Mouse (Mus musculus) intestine, embryonic 15.5 days (tissue): ENCODE results near the gene Dennd1a. TPM values are rescaled to one million over a fixed set of nuclear protein-coding genes. Genes with fewer than 3 reads are reported as not detected.

Experiments used
- ATAC-seq: fragments of 200-750 bp; cut with Nextera tagmentation; 2 replicates; pipeline ENCODE4 v1.8.0; 2017; ENCODE audit warnings: moderate TSS enrichment, moderate library complexity
- H3K27ac ChIP-seq: fragments of 300-500 bp; sonication (generic); 2 replicates; pipeline ENCODE4 v1.5.1; 2015; ENCODE audit warnings: mild to moderate bottlenecking, inconsistent platforms
- H3K27me3 ChIP-seq: fragments of 300-500 bp; sonication (generic); replicated peaks from 2 replicates; pipeline ENCODE4 v1.6.1; 2015; ENCODE audit warnings: inconsistent platforms
- H3K36me3 ChIP-seq: fragments of 300-500 bp; sonication (generic); 2 replicates; pipeline ENCODE4 v1.6.1; 2015; ENCODE audit warnings: inconsistent platforms
- H3K4me1 ChIP-seq: fragments of 300-500 bp; sonication (generic); replicated peaks from 2 replicates; pipeline ENCODE4 v1.6.1; 2015; ENCODE audit warnings: inconsistent platforms
- H3K4me2 ChIP-seq: fragments of 300-500 bp; sonication (generic); replicated peaks from 2 replicates; pipeline ENCODE4 v1.6.1; 2015; ENCODE audit warnings: mild to moderate bottlenecking, inconsistent platforms
- H3K4me3 ChIP-seq: fragments of 300-500 bp; sonication (generic); replicated peaks from 2 replicates; pipeline ENCODE4 v1.5.1; 2015; ENCODE audit warnings: inconsistent platforms
- H3K9ac ChIP-seq: fragments of 300-500 bp; sonication (generic); 2 replicates; pipeline ENCODE4 v1.6.1; 2015; ENCODE audit warnings: inconsistent platforms
- H3K9me3 ChIP-seq: fragments of 300-500 bp; sonication (generic); 2 replicates; pipeline ENCODE4 v1.6.1; 2016; ENCODE audit warnings: inconsistent platforms
- WGBS: fragments of 180-500 bp; shearing (Covaris S2); methylation state at CpG from one replicate; pipeline ENCODE4 v1.1.7; 2015; 5-methylcytosine and 5-hydroxymethylcytosine counted together
- polyA plus RNA-seq: library from polyadenylated mRNA; unstranded; fragments of >200 nt; fragmentation: Nextera tagmentation; extraction: Ambion mirVana; gene quantifications from 2 replicates; pipeline ENCODE4 v1.2.1, GENCODE M21; 2015

Gene Dennd1a
- polyA plus RNA-seq, 1 experiment from 2014 or later = 11.2 TPM

DNA sequence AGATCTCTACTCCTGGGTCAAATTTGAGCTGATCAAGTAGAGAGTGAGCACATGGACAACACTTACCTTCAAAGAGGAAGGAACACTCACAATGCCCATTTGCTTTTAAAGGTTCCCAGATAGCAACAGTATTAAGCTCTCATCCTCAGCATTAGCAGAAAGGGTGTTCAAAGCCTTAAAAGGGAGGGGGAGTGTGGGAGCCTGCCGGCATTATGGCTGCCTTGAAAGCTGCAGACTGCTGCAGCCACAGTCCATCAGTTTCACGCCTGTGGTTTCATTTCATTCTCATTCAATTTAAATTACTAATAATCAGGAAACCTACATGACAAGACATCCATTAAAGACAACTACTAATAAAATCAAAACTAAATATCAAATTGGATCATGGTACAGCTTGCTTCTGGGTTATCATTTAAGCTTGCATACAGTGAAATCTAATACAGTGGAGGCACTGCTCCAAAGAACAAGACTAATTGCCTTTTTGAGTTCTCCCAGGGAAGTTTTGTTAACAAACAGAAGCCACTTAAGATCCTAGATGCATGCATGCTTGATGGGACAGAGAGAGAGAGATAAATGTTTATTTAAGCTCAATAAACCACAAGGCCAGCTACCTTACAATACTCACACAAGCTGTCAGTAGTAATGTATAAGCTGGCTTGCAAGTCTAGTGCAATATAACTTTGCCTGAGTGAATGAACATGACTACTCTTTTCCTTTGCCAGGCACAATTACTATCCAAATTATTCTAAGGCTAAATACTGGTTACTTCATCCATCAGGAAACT, 192.6 kb downstream of the Dennd1a start:
- whole genome bisulfite sequencing = 37% methylated on average over 2 of the region's 2 CpGs
- H3K4me1 ChIP-seq = peaks cover 3% of the 10 kb centered on the region; the same call in 1 of the 2 replicates
- no peaks in the 10 kb centered on the region for H3K9me3 ChIP-seq

DNA sequence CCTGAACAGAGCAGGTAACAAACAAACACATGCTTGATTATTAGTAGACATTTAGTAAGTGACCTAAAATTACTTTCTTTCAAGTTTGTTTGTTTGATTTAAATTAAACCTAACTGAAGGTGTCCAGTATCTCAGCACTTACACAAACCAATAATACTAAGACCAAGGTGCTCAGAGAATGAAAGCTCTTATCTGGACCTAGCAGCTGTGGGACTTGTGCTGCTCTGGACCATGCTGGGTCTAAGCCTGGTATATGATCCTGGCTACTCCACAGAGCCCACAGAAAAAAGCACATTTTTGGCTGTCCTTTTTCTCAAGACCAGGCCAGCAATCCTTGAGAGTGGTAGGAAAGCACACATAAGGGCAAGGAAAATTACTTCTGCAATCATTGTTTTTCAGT, 193.2 kb downstream of the Dennd1a start:
- Histone ChIP-seq H3K4me3 (no peak overlapping the region), H3K4me1 (no peaks in the 10 kb centered on the region; the same call in 1 of the 2 replicates), H3K36me3 (no peaks in the 10 kb centered on the region), H3K9ac (no peak overlapping the region), H3K9me3 (no peaks in the 10 kb centered on the region), H3K4me2 (no peak overlapping the region), H3K27ac (no peak overlapping the region), H3K27me3 (no peaks in the 10 kb centered on the region)
- ATAC-seq = no peak

More for the DNA sequence above, 192.6 kb downstream of the Dennd1a start:
- H3K36me3 ChIP-seq = no peaks in the 10 kb centered on the region
- H3K9ac ChIP-seq = no peak overlapping the region
- no peak for ATAC-seq
- H3K27ac ChIP-seq = no peak overlapping the region
- H3K4me2 ChIP-seq = no peak overlapping the region
- no peak overlapping the region for H3K4me3 ChIP-seq
- H3K27me3 ChIP-seq = no peaks in the 10 kb centered on the region

DNA sequence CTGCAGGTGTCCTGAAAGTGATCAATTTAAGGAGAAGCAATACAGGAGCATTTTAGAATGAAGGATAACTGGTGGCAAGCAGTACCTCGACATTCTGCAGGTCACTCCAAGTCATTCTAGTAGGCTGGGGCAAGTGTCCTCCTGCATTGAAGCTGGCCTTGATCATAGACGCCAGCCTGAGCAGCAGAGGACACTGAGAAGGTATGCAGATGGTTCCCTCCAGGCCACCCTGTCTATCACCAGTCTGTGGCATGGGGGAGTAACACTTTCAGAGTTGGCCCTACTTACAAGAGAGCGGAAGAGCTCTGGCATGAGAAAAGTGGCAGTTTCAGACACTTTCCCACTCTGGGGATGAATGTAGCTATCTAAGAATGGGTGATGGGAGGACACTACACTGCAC, 193.9 kb downstream of the Dennd1a start:
- no peak overlapping the region for H3K27ac ChIP-seq
- 83% methylated on average over 3 of the region's 3 CpGs for WGBS
- no peak for ATAC-seq

DNA sequence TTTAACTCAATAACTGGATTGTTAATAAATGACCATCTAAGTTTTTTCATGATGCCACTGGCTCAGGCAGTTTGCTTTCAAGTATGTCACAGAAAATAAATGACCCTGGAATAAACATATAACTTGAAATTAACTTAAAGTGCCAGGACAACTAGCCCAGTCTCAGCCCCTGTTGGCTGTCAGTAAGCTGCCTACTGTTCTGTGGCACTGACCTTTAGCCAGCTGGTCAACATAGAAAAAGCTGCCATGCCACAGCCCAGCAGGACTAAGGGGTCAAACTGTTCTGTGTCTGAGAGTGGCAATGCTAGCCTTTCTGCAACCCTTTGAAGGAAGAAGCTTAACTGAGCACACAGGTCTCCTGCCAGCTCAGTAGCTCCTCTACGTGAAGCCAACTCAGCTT, 198.8 kb downstream of the Dennd1a start:
- Histone ChIP-seq H3K4me2 (no peak overlapping the region), H3K9me3 (no peaks in the 10 kb centered on the region), H3K4me3 (no peak overlapping the region), H3K9ac (no peak overlapping the region), H3K27ac (no peak overlapping the region), H3K27me3 (no peaks in the 10 kb centered on the region), H3K4me1 (no peaks in the 10 kb centered on the region), H3K36me3 (no peaks in the 10 kb centered on the region)
- ATAC-seq = no peak
- WGBS = 82% methylated on average over 1 of the region's 1 CpGs

More for the DNA sequence above, 193.9 kb downstream of the Dennd1a start:
- H3K27me3 ChIP-seq = no peaks in the 10 kb centered on the region
- H3K4me2 ChIP-seq = no peak overlapping the region
- H3K4me1 ChIP-seq = no peaks in the 10 kb centered on the region; the same call in 1 of the 2 replicates
- no peaks in the 10 kb centered on the region for H3K36me3 ChIP-seq
- no peaks in the 10 kb centered on the region for H3K9me3 ChIP-seq
- H3K9ac ChIP-seq = no peak overlapping the region
- no peak overlapping the region for H3K4me3 ChIP-seq

DNA sequence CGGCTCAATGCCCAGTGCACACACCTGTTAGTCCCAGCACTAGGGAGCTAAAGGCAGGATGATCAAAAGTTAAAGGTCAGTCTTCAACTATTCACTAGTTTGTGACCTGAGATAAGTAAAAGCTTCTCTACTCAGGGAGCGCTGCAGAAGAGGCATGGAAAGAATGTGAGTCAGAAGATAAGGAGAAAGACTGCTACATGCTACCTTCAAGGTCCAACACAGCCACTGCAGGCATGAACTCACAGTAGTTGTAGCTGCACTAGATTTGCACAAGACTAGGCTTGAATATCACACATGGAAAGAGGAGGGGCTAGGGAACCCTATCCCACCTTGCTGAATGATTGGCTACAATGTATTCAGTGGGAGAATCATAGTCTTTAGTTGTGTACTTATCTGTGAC, 202.1 kb downstream of the Dennd1a start:
- ATAC-seq = no peak
- H3K4me2 ChIP-seq = no peak overlapping the region
- H3K27me3 ChIP-seq = no peaks in the 10 kb centered on the region
- H3K36me3 ChIP-seq = no peaks in the 10 kb centered on the region
- H3K9me3 ChIP-seq = no peaks in the 10 kb centered on the region
- no peak overlapping the region for H3K9ac ChIP-seq
- H3K4me1 ChIP-seq = no peaks in the 10 kb centered on the region
- no peak overlapping the region for H3K27ac ChIP-seq
- H3K4me3 ChIP-seq = no peak overlapping the region
- WGBS = 63% methylated on average over 2 of the region's 2 CpGs

DNA sequence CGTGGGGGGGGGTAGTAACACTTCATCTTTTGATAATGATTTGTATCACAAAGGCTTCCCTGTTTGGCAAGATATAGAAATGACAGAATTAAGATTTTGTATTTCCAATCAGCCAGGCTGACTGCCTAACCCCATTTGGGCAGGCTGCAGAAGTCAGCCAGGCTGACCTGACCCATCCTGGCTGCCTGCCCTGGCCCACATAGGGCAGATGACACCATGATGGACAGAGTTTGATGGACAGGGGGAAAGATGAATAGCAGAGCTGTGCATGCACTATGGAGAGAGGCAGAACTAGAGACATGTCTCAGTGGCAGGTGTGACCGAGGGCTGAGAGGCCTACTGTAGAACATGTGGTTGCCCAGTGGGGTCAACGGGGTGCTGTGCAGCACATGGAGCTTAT, 203.9 kb downstream of the Dennd1a start:
- 91% methylated on average over 3 of the region's 3 CpGs for WGBS
- ATAC-seq = no peak
- H3K9me3 ChIP-seq = no peaks in the 10 kb centered on the region
- H3K4me2 ChIP-seq = no peak overlapping the region
- H3K4me1 ChIP-seq = no peaks in the 10 kb centered on the region
- no peak overlapping the region for H3K9ac ChIP-seq
- H3K4me3 ChIP-seq = no peak overlapping the region
- H3K27ac ChIP-seq = no peak overlapping the region
- no peaks in the 10 kb centered on the region for H3K27me3 ChIP-seq
- H3K36me3 ChIP-seq = no peaks in the 10 kb centered on the region

DNA sequence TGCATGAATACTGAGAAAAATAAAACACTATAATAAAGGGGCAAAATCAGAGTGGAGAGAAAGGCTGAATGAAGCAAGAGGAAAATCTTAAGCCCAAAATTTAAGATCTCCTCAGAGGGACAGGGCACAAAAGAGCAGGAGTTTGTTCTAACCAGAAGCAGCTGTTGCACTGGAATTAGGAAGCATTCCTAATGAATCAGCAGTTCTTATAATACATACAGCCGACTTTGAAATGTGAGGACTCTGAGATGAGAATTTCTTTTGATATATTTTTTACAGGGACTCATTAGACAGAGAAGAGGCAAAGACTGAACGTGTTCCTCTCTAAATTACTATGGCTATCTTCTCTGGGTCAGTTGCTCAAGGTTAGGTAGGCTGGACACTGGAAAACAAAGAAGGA, 212.7 kb downstream of the Dennd1a start:
- no peak overlapping the region for H3K27ac ChIP-seq
- WGBS = 36% methylated on average over 2 of the region's 2 CpGs
- H3K27me3 ChIP-seq = no peaks in the 10 kb centered on the region
- no peaks in the 10 kb centered on the region for H3K4me1 ChIP-seq
- H3K4me3 ChIP-seq = no peak overlapping the region
- H3K9me3 ChIP-seq = no peaks in the 10 kb centered on the region
- no peak for ATAC-seq
- H3K9ac ChIP-seq = no peak overlapping the region
- no peak overlapping the region for H3K4me2 ChIP-seq
- H3K36me3 ChIP-seq = no peaks in the 10 kb centered on the region

DNA sequence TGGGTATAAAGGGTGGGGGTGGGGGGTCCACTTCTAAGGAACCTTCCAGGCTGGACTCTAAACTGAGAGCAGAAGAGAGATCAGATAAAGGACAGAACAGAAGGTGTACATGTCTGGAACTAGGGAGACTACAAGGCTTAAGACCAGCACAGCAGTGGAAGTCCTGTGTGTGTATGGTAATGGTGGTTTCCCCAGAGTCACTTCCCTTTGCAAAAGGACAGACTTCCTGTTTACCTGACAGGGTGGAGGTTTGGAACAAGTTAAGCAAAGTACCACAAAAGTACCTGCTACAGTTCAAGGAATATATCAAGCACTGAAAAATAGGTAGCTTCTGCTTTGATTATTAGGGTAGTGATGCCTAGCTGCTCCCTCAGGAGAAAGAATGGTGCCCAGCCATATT, 215.1 kb downstream of the Dennd1a start:
- no peak for ATAC-seq
- H3K4me1 ChIP-seq = peaks cover 4% of the 10 kb centered on the region; the same call in 1 of the 2 replicates
- no peaks in the 10 kb centered on the region for H3K9me3 ChIP-seq
- H3K36me3 ChIP-seq = no peaks in the 10 kb centered on the region
- no peak overlapping the region for H3K4me2 ChIP-seq
- H3K27ac ChIP-seq = no peak overlapping the region
- H3K27me3 ChIP-seq = no peaks in the 10 kb centered on the region
- no peak overlapping the region for H3K9ac ChIP-seq
- H3K4me3 ChIP-seq = no peak overlapping the region

DNA sequence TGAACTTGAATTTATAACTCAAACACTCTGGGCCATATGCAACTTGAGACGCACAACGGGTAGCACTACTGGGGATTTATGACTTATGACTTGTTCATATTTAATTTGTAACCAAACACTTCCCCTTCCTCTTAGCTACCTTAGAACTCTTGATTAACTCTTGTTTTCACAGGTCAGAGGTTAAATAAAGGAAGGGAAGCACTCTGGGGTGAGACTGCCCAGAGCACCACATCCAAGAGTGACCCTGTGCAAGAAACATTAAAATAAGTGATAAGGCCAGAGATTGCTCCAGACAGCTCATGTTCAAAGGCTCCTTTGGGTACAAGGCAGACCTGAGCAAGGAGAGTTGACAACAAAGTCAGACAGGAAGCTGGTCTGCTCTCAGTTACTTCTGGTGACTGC, 219.0 kb downstream of the Dennd1a start:
- no peaks in the 10 kb centered on the region for H3K36me3 ChIP-seq
- H3K4me3 ChIP-seq = no peak overlapping the region
- no peak overlapping the region for H3K9ac ChIP-seq
- 11% methylated on average over 2 of the region's 2 CpGs for WGBS
- H3K4me2 ChIP-seq = no peak overlapping the region
- ATAC-seq = no peak
- H3K4me1 ChIP-seq = peaks cover 4% of the 10 kb centered on the region; the same call in 1 of the 2 replicates
- no peaks in the 10 kb centered on the region for H3K9me3 ChIP-seq
- H3K27ac ChIP-seq = no peak overlapping the region
- H3K27me3 ChIP-seq = no peaks in the 10 kb centered on the region

DNA sequence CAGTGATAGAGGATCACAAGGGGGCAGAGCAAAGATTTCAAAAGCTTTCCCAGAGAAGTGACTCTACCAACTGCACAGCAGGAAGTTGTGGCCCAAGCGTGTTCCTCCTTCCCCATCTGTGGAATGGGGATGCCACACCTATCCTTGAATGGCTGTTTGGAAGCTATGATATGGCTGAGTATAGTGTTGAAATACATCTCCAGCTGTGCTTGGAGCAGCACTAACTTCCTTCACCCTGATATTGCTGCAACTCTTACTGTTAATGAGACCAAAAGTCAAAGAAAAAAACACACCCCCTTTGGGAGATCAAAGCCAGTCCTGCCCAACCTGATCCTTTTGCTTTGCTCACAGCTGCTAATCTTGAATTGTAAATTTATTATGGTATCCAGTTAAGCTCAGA, 221.3 kb downstream of the Dennd1a start:
- H3K4me3 ChIP-seq = no peak overlapping the region
- WGBS = 50% methylated on average over 1 of the region's 1 CpGs

DNA sequence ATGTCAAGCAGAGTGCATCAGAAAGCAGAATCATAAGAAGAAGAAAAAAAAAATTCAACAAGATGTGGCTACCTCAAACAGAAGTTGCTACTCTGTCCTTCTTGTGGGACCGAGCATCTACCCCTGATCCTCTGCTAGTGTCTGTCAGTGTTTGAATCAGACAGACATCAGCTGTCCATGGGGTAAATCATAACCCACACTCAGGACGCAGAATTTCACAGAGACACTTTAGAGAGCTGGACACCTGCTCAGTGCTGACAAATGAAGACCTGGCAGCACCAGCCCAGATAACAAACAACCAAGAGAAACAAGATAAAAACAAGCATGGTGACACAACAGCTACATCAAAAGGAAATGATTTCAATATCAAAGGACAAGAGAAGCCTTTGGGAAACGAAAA, 222.9 kb downstream of the Dennd1a start:
- Histone ChIP-seq H3K27ac (no peak overlapping the region), H3K36me3 (no peaks in the 10 kb centered on the region), H3K4me1 (peaks cover 4% of the 10 kb centered on the region; the same call in 1 of the 2 replicates), H3K4me2 (no peak overlapping the region), H3K27me3 (no peaks in the 10 kb centered on the region), H3K9ac (no peak overlapping the region), H3K4me3 (no peak overlapping the region), H3K9me3 (no peaks in the 10 kb centered on the region)
- no peak for ATAC-seq
- 65% methylated on average over 3 of the region's 3 CpGs for WGBS

More for the DNA sequence above, 221.3 kb downstream of the Dennd1a start:
- Histone ChIP-seq H3K4me2 (no peak overlapping the region), H3K9me3 (no peaks in the 10 kb centered on the region), H3K4me1 (peaks cover 4% of the 10 kb centered on the region; the same call in 1 of the 2 replicates), H3K27me3 (no peaks in the 10 kb centered on the region), H3K27ac (no peak overlapping the region), H3K36me3 (no peaks in the 10 kb centered on the region), H3K9ac (no peak overlapping the region)
- peak; percentile 95 for ATAC-seq

DNA sequence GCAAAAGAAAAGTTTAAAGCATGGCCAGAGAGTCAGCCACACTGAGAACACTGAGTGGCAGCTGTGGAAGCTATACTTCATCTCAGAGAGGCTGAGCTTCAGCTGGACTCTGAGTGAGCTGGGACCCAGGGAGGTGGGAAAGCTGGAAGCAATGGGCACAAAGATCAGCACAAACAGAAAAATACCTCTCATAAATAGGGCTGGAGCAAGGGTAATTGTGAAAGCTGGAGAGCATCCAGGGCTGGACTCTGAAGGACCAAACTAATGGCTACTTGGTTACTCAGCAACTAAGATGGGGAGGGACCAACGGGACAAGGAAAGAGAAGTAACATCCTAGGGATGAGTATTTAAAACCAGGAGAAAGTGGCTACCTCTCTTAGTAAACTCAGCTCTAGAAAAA, 225.0 kb downstream of the Dennd1a start:
- no peaks in the 10 kb centered on the region for H3K9me3 ChIP-seq
- no peak overlapping the region for H3K4me3 ChIP-seq
- no peaks in the 10 kb centered on the region for H3K4me1 ChIP-seq
- H3K9ac ChIP-seq = no peak overlapping the region
- no peak overlapping the region for H3K4me2 ChIP-seq
- no peaks in the 10 kb centered on the region for H3K27me3 ChIP-seq
- no peaks in the 10 kb centered on the region for H3K36me3 ChIP-seq
- ATAC-seq = no peak
- 69% methylated on average over 1 of the region's 1 CpGs for WGBS
- no peak overlapping the region for H3K27ac ChIP-seq

DNA sequence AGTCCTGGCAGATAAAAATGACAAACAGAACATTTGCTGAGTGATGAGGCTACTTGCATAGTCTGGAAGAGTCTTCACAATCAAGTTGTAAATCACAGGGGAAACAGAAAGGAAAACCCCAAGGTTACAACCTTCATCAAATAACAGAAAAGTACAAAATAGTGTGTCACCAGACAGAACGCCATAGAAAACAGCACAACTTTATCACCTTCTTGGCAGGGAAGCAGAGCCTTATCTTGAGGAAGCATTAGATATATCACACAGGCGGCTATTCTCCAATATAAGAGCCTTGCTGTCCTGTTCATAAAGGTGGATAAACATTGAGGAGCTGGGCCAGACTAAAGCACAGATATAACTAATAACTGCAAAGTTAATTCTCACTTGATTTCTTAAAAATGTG, 225.7 kb downstream of the Dennd1a start:
- no peaks in the 10 kb centered on the region for H3K4me1 ChIP-seq
- no peak overlapping the region for H3K4me3 ChIP-seq
- H3K27me3 ChIP-seq = no peaks in the 10 kb centered on the region
- no peaks in the 10 kb centered on the region for H3K36me3 ChIP-seq
- WGBS = 36% methylated on average over 2 of the region's 2 CpGs
- H3K9ac ChIP-seq = no peak overlapping the region
- no peak overlapping the region for H3K4me2 ChIP-seq
- H3K27ac ChIP-seq = no peak overlapping the region
- H3K9me3 ChIP-seq = no peaks in the 10 kb centered on the region
- ATAC-seq = no peak
